Mouse (Mus musculus) liver, postnatal 0 days (tissue): Measurements from ENCODE around the gene Gm853. TPM values are rescaled to one million over a fixed set of nuclear protein-coding genes. Genes with fewer than 3 reads are reported as not detected.

Source experiments
- ATAC-seq: fragments of 200-750 bp; cut with Nextera tagmentation; 2 replicates; pipeline ENCODE4 v1.8.0; 2017; ENCODE audit warnings: mild to moderate bottlenecking, moderate library complexity
- DNase-seq: peaks from one replicate; pipeline ENCODE4 v3.0.0-alpha.2; 2016
- H3K27ac ChIP-seq: fragments of 300-500 bp; sonication (generic); 2 replicates; pipeline ENCODE4 v1.5.1; 2014; ENCODE audit warnings: antibody characterized with exemption, moderate library complexity, mild to moderate bottlenecking, low read depth
- H3K27me3 ChIP-seq: fragments of 300-500 bp; sonication (generic); 2 replicates; pipeline ENCODE4 v1.6.1; 2014; ENCODE audit warnings: low read length, control low read depth, mixed read lengths; ENCODE audit not compliant: insufficient read depth
- H3K36me3 ChIP-seq: fragments of 300-500 bp; sonication (generic); replicated peaks from 2 replicates; pipeline ENCODE4 v1.6.1; 2014; ENCODE audit warnings: mild to moderate bottlenecking, control low read depth, low read length, moderate library complexity, mixed read lengths; ENCODE audit not compliant: insufficient read depth
- H3K4me1 ChIP-seq: fragments of 300-500 bp; sonication (generic); 2 replicates; pipeline ENCODE4 v1.6.1; 2014; ENCODE audit warnings: antibody characterized with exemption, mild to moderate bottlenecking, control low read depth; ENCODE audit not compliant: insufficient read depth
- H3K4me2 ChIP-seq: fragments of 300-500 bp; sonication (generic); 2 replicates; pipeline ENCODE4 v1.6.1; 2014; ENCODE audit warnings: low read depth, mild to moderate bottlenecking, low read length, moderate library complexity, mixed read lengths
- H3K4me3 ChIP-seq: fragments of 300-500 bp; sonication (generic); 2 replicates; pipeline ENCODE4 v1.5.1; 2014; ENCODE audit warnings: low read depth, low read length
- H3K9ac ChIP-seq: fragments of 300-500 bp; sonication (generic); replicated peaks from 2 replicates; pipeline ENCODE4 v1.6.1; 2014; ENCODE audit warnings: mild to moderate bottlenecking, moderate library complexity
- H3K9me3 ChIP-seq: fragments of 300-500 bp; sonication (generic); 2 replicates; pipeline ENCODE4 v1.6.1; 2016; ENCODE audit warnings: mild to moderate bottlenecking, control low read depth, low read length, mixed read lengths
- CTCF ChIP-seq: sonication (generic); IDR thresholded peaks from 2 replicates; pipeline ENCODE4 v1.5.1; 2016; ENCODE audit warnings: antibody characterized with exemption, low read depth
- EP300 ChIP-seq: IDR thresholded peaks from 2 replicates; pipeline ENCODE4 v1.6.1; 2016; ENCODE audit warnings: antibody characterized with exemption, low read depth, mild to moderate bottlenecking
- WGBS: fragments of 180-500 bp; shearing (Covaris S2); extraction: QIAGEN DNeasy Blood & Tissue Kit; methylation state at CpG from one replicate; pipeline ENCODE4 v1.1.7; 2014; ENCODE audit not compliant: insufficient replicate concordance; 5-methylcytosine and 5-hydroxymethylcytosine counted together
- polyA plus RNA-seq: library from polyadenylated mRNA; unstranded; fragments of >200 nt; fragmentation: Nextera tagmentation; extraction: Ambion mirVana; gene quantifications from 2 replicates; pipeline ENCODE4 v1.2.1, GENCODE M21; 2015

The Gm853 gene
- polyA plus RNA-seq, 1 experiment from 2014 or later = not detected

GRCm38 (mm10) chr4:130264698-130265349, 42.6 kb upstream of the Gm853 start:
- DNase-seq = peak; percentile 79
- Histone ChIP-seq H3K27me3 (peaks cover 12% of the 10 kb centered on the region; the same call in 1 of the 2 replicates), H3K9ac (no peak overlapping the region), H3K4me1 (peaks cover 10% of the 10 kb centered on the region), H3K4me3 (no peak overlapping the region), H3K4me2 (no peak overlapping the region), H3K9me3 (no peaks in the 10 kb centered on the region), H3K36me3 (no peaks in the 10 kb centered on the region), H3K27ac (no peak overlapping the region)
- 12% methylated on average over 24 of the region's 24 CpGs for WGBS
- ATAC-seq = peak; percentile 30; the same call in 1 of the 2 replicates
- peak; percentile 78 for TF ChIP-seq CTCF
- TF ChIP-seq EP300 = no peak

DNA sequence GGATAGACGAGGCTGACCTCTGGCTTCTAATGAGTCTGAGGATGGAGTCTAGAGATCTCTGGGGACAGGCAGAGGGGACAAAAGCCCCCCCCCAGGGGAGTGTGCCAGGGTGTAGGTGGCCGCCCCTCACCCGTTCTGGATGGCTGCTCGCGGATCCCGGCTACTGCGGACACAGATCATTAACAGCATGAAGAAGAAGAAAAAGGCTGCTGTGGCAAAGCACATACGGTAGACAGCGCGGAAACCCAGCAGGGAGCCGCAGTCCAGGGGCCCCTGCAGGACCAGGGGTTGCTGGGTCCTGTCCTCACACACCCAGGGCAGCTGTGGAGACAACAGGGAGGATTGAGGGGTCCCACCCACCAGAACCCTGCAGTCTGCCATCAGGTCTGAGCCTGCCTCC, 41.9 kb upstream of the Gm853 start:
- Histone ChIP-seq H3K9me3 (no peaks in the 10 kb centered on the region), H3K9ac (no peak overlapping the region), H3K27ac (no peak overlapping the region), H3K4me3 (no peak overlapping the region), H3K4me2 (no peak overlapping the region), H3K4me1 (peaks cover 10% of the 10 kb centered on the region), H3K27me3 (peaks cover 12% of the 10 kb centered on the region; the same call in 1 of the 2 replicates), H3K36me3 (no peaks in the 10 kb centered on the region)
- ATAC-seq (no peak), DNase-seq (no peak)
- 40% methylated on average over 11 of the region's 11 CpGs for WGBS
- TF ChIP-seq CTCF = no peak
- TF ChIP-seq EP300 = no peak

DNA sequence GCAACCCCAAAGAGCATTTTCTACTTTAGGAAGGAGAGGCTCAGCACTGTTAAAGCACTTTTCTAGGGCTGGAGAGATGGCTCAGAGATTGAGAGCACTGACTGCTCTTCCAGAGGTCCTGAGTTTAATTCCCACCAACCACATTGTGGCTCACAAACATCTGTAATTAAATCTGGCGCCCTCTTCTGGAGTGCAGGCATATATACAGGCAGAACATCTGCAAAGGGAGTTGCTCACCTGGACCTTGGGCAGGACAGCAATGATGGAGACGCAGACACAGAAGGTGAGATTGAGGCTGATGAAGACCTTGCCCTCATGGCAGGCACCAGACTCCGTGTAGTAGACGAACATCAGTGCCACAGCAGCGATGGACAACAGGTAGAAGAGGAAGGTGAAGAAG, 38.2 kb upstream of the Gm853 start:
- H3K4me3 ChIP-seq = no peak overlapping the region
- H3K4me1 ChIP-seq = no peaks in the 10 kb centered on the region
- 24% methylated on average over 5 of the region's 5 CpGs for WGBS
- peaks cover 12% of the 10 kb centered on the region; the same call in 1 of the 2 replicates for H3K27me3 ChIP-seq
- H3K27ac ChIP-seq = no peak overlapping the region
- ATAC-seq (no peak), DNase-seq (no peak)
- no peaks in the 10 kb centered on the region for H3K9me3 ChIP-seq
- H3K36me3 ChIP-seq = no peaks in the 10 kb centered on the region
- no peak overlapping the region for H3K4me2 ChIP-seq
- no peak overlapping the region for H3K9ac ChIP-seq
- TF ChIP-seq CTCF (peak; percentile 60), EP300 (no peak)

- no peaks in the 10 kb centered on the region for H3K36me3 ChIP-seq
- peak overlapping the region; percentile 44 for H3K4me2 ChIP-seq
- H3K27ac ChIP-seq = peak overlapping the region; percentile 81
- DNase-seq = peak; percentile 92
- peak overlapping the region; percentile 31 for H3K4me3 ChIP-seq
- H3K27me3 ChIP-seq = no peaks in the 10 kb centered on the region
- no peak overlapping the region for H3K9ac ChIP-seq
- ATAC-seq = peak; percentile 98
- H3K4me1 ChIP-seq = peaks cover 19% of the 10 kb centered on the region
- 57% methylated on average over 8 of the region's 8 CpGs for WGBS
- TF ChIP-seq CTCF (no peak), EP300 (peak; percentile 70; the same call in 1 of the 2 replicates)
- no peaks in the 10 kb centered on the region for H3K9me3 ChIP-seq
Observed at GRCm38 (mm10) chr4:130252441-130253157, 30.4 kb upstream of the Gm853 start.

- TF ChIP-seq EP300 = no peak
- no peak for TF ChIP-seq CTCF
- peak overlapping the region; percentile 44 for H3K4me2 ChIP-seq
- H3K27me3 ChIP-seq = no peaks in the 10 kb centered on the region
- no peak overlapping the region for H3K9ac ChIP-seq
- peaks cover 19% of the 10 kb centered on the region for H3K4me1 ChIP-seq
- no peaks in the 10 kb centered on the region for H3K9me3 ChIP-seq
- peak; percentile 49 for DNase-seq
- H3K4me3 ChIP-seq = 0 out of 2 replicates have a peak overlapping the region, but pooled peaks have one; percentile 31
- 43% methylated on average over 3 of the region's 3 CpGs for WGBS
- H3K27ac ChIP-seq = 0 out of 2 replicates have a peak overlapping the region, but pooled peaks have one; percentile 80
- H3K36me3 ChIP-seq = no peaks in the 10 kb centered on the region
- ATAC-seq = no peak
Observed at GRCm38 (mm10) chr4:130251763-130252162, 29.6 kb upstream of the Gm853 start.

GRCm38 (mm10) chr4:130251172-130251705, 29.0 kb upstream of the Gm853 start:
- Histone ChIP-seq H3K36me3 (no peaks in the 10 kb centered on the region), H3K9ac (no peak overlapping the region), H3K4me2 (peak overlapping the region; percentile 44), H3K27ac (no peak overlapping the region), H3K27me3 (no peaks in the 10 kb centered on the region), H3K4me1 (peaks cover 19% of the 10 kb centered on the region), H3K9me3 (no peaks in the 10 kb centered on the region), H3K4me3 (no peak overlapping the region)
- TF ChIP-seq CTCF = 0 out of 2 replicates have a peak, but pooled peaks have one; percentile 12
- no peak for TF ChIP-seq EP300
- DNase-seq = no peak
- 28% methylated on average over 7 of the region's 7 CpGs for WGBS
- ATAC-seq = no peak
